8 mouse cellular contexts compared by ENCODE assay signal in genomic region chr5:31698297-31698726, GRCm38 (mm10). TPM values are rescaled to one million over a fixed set of nuclear protein-coding genes. Genes with fewer than 3 reads are reported as not detected.
A peak's percentile ranks its signal among the peaks of the same experiment; 100 is the strongest.
DNase-seq lines count a peak whose midpoint lies in the region; ATAC-seq lines count a peak whose summit lies in the region.

No protein-coding gene starts in this region.

- peak overlapping the region; percentile 56 for H3K4me3 ChIP-seq in hindbrain, embryonic 14.5 days (replicated peaks; ENCODE audit: low read length)

- H3K4me1 ChIP-seq in hindbrain, embryonic 14.5 days (replicated peaks; ENCODE audit: control insufficient read depth, insufficient read depth, low read length): peaks cover 6% of the 10 kb centered on the region

- peak overlapping the region; percentile 74 for H3K4me2 ChIP-seq in hindbrain, embryonic 14.5 days (replicated peaks)

- ATAC-seq in hindbrain, embryonic 14.5 days (ENCODE audit: low FRiP score): peak; percentile 84

- no peaks in the 10 kb centered on the region for H3K27me3 ChIP-seq in hindbrain, embryonic 14.5 days (ENCODE audit: control insufficient read depth, insufficient read depth, low read length)

- DNase-seq in T-cell, adult 2 months (ENCODE audit: low spot score): peak; percentile 99
- DNase-seq in cerebellum, postnatal 25 days: peak; percentile 83 to 87
- peak; percentile 53 to 63 for DNase-seq in frontal cortex, postnatal 25 days (ENCODE audit: low spot score in 2 of 2)
- peak; percentile 83 for DNase-seq in hindbrain, embryonic 14.5 days (ENCODE audit: low spot score)
- DNase-seq in left cerebral cortex, adult 11 months (ENCODE audit: low spot score): peak; percentile 74
- peak; percentile 94 for DNase-seq in lung, postnatal 36 days
- peak; percentile 75 for DNase-seq in retina, embryonic 14.5 days (ENCODE audit: low spot score)
- peak; percentile 86 to 91 for DNase-seq in thymus, postnatal 36 days

- H3K9me3 ChIP-seq in hindbrain, embryonic 14.5 days (ENCODE audit: control insufficient read depth, low read length): no peaks in the 10 kb centered on the region

- peak overlapping the region; percentile 64 for H3K9ac ChIP-seq in hindbrain, embryonic 14.5 days

- peaks cover 6% of the 10 kb centered on the region for H3K36me3 ChIP-seq in hindbrain, embryonic 14.5 days (replicated peaks; ENCODE audit: control insufficient read depth, insufficient read depth)

- WGBS in hindbrain, embryonic 14.5 days: 5% methylated on average over 16 of the region's 16 CpGs

- H3K27ac ChIP-seq in hindbrain, embryonic 14.5 days: peak overlapping the region; percentile 92

RNA-seq across cellular contexts. Expression of gene Babam2, which starts 0.8 kb away (rescaled TPM):
- polyA plus RNA-seq in hindbrain, embryonic 14.5 days (2014; fragmentation: Nextera tagmentation; extraction: Ambion mirVana): 33.2 and 39.8 TPM in 2 replicates

RNA-seq across cellular contexts. Expression of gene Rbks, which starts 0.9 kb away (rescaled TPM):
- 2.3 and 2.6 TPM in 2 replicates for polyA plus RNA-seq in hindbrain, embryonic 14.5 days (2014; fragmentation: Nextera tagmentation; extraction: Ambion mirVana)

Comparison
In these comparisons a context has a peak if more than half of its experiments do, and no peak if none do; other contexts are left out.
1. Peak in every context shown above with its lines: DNase-seq, ATAC-seq, H3K4me3 ChIP-seq and H3K27ac ChIP-seq.